Mouse (Mus musculus) heart, postnatal 4 days (tissue): ENCODE measurements at regions not wholly inside any gene's neighbourhood (a gene's known extent, or its start where the extent isn't known, plus 50 kb on each side); places are given as distances from the start of the nearest gene placed in this dataset.

Experiments
- DNase-seq: peaks from one replicate; pipeline ENCODE4 v3.0.0; 2021

- no peak for DNase-seq
Observed at GRCm38 (mm10) chr13:28692587-28692986, 260.9 kb downstream of the Sox4 start.

GRCm38 (mm10) chr13:28690511-28691160 is 262.9 kb downstream of the Sox4 start:
- DNase-seq: no peak

- DNase-seq: no peak
Observed at GRCm38 (mm10) chr13:28687838-28688237, 265.7 kb downstream of the Sox4 start.

GRCm38 (mm10) chr13:28684311-28684710 is 269.2 kb downstream of the Sox4 start:
- no peak for DNase-seq

- DNase-seq: no peak
Observed at GRCm38 (mm10) chr13:28680266-28680665, 273.2 kb downstream of the Sox4 start.

- no peak for DNase-seq
Observed at GRCm38 (mm10) chr13:28673622-28674021, 279.9 kb downstream of the Sox4 start.

GRCm38 (mm10) chr13:28671543-28671942 is 282.0 kb downstream of the Sox4 start:
- DNase-seq: no peak

- DNase-seq: no peak
Observed at GRCm38 (mm10) chr13:28669832-28670585, 283.5 kb downstream of the Sox4 start.

GRCm38 (mm10) chr13:28666832-28667231 is 286.7 kb downstream of the Sox4 start:
- DNase-seq: no peak

GRCm38 (mm10) chr13:28665150-28665549 is 288.4 kb downstream of the Sox4 start:
- DNase-seq: no peak

GRCm38 (mm10) chr13:28664698-28665097 is 288.8 kb downstream of the Sox4 start:
- DNase-seq: no peak

- DNase-seq: no peak
Observed at GRCm38 (mm10) chr13:28663950-28664681, 289.4 kb downstream of the Sox4 start.

- DNase-seq: peak; percentile 55
Observed at GRCm38 (mm10) chr13:28663459-28663858, 290.1 kb downstream of the Sox4 start.

- DNase-seq: no peak
Observed at GRCm38 (mm10) chr13:28662316-28662752, 291.2 kb downstream of the Sox4 start.

GRCm38 (mm10) chr13:28660151-28660550 is 293.4 kb downstream of the Sox4 start:
- no peak for DNase-seq

GRCm38 (mm10) chr13:28658652-28659051 is 294.9 kb downstream of the Sox4 start:
- DNase-seq: no peak

- no peak for DNase-seq
Observed at GRCm38 (mm10) chr13:28654883-28655282, 298.6 kb downstream of the Sox4 start.

GRCm38 (mm10) chr13:28653362-28653761 is 300.2 kb downstream of the Sox4 start:
- DNase-seq: no peak

GRCm38 (mm10) chr13:28651810-28652209 is 301.7 kb downstream of the Sox4 start:
- peak; percentile 61 for DNase-seq

- DNase-seq: no peak
Observed at GRCm38 (mm10) chr13:28645881-28646280, 307.6 kb downstream of the Sox4 start.

- no peak for DNase-seq
Observed at GRCm38 (mm10) chr13:28644846-28645574, 308.5 kb downstream of the Sox4 start.

GRCm38 (mm10) chr13:28640826-28641225 is 312.7 kb downstream of the Sox4 start:
- no peak for DNase-seq
